Mouse (Mus musculus): ENCODE data around the gene Fam240a. TPM values are rescaled to one million over a fixed set of nuclear protein-coding genes. Genes with fewer than 3 reads are reported as not detected.
A peak's percentile ranks its signal among the peaks of the same experiment; 100 is the strongest.

The Fam240a gene
- polyA plus RNA-seq, 1 experiment, result not detected

DNA sequence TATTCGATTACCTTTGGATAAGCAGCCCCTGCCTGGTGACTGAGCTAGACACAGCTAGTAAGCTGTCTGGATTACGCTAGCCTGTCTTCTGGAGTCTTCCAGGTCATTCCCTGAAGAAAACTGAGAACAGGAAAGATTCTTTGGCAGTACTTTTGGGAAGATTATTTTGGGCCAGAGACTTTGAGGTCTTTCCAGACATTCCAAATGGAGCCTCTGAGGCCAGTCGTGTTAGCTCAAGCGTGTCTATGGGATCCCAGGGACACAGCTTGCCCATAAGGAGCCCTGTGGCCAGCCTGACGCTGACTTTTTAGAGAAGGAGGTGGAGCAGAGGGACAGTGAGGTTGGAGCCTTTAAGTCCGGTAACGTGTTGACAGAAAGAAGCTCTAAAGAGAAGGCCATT lies 19.3 kb upstream of the Fam240a start:
- Histone ChIP-seq H3K4me3 (replicated peaks; ENCODE audit: control insufficient read depth, low read depth, low read length) (no peak overlapping the region), H3K4me1 (ENCODE audit: control insufficient read depth, insufficient read depth, low read length) (no peaks in the 10 kb centered on the region), H3K27ac (ENCODE audit: control insufficient read depth, insufficient read depth, low read depth, low read length, poor library complexity) (no peak overlapping the region)
- 82% methylated on average over 7 of the region's 7 CpGs for WGBS
- TF ChIP-seq CTCF (IDR thresholded peaks at IDR 0.05; ENCODE audit: control insufficient read depth, insufficient read depth, low read length), result no peak
- no peak for TF ChIP-seq POLR2A (IDR thresholded peaks at IDR 0.05; ENCODE audit: borderline replicate concordance, control insufficient read depth, low read depth, low read length)

DNA sequence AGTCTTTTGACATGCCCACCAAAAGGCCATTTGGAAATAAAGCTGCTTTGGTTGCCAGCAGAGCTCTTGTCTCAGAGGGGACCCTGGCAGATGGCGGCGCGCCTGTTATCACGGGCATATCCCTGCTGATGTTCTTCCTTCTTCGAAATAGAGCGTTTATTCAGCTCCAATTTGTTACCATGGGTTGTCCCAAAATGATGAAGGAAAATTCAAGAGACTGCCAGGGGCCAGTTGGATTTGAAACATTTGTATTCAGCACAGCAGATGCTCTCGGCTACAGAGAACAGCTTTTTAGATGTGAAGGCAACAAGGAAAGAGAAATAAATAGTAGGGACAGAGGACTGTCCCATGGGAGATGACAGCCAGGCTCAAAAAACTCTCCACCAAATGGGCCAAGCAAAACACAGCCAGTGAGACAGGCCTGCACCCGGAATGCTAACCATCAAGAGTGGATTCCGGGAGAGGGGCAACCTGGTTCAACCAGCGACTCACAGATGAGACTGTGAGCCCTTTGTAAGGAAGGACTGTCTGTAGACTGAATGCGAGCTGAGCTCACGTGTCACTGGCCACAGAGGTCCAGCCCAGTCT lies 17.3 kb upstream of the Fam240a start:
- Histone ChIP-seq H3K4me1 (ENCODE audit: control insufficient read depth, insufficient read depth, low read length) (no peaks in the 10 kb centered on the region), H3K27ac (ENCODE audit: control insufficient read depth, insufficient read depth, low read depth, low read length, poor library complexity) (no peak overlapping the region), H3K4me3 (replicated peaks; ENCODE audit: control insufficient read depth, low read depth, low read length) (no peak overlapping the region)
- no peak for TF ChIP-seq CTCF (IDR thresholded peaks at IDR 0.05; ENCODE audit: control insufficient read depth, insufficient read depth, low read length)
- TF ChIP-seq POLR2A (IDR thresholded peaks at IDR 0.05; ENCODE audit: borderline replicate concordance, control insufficient read depth, low read depth, low read length), result no peak
- 85% methylated on average over 12 of the region's 12 CpGs for WGBS

DNA sequence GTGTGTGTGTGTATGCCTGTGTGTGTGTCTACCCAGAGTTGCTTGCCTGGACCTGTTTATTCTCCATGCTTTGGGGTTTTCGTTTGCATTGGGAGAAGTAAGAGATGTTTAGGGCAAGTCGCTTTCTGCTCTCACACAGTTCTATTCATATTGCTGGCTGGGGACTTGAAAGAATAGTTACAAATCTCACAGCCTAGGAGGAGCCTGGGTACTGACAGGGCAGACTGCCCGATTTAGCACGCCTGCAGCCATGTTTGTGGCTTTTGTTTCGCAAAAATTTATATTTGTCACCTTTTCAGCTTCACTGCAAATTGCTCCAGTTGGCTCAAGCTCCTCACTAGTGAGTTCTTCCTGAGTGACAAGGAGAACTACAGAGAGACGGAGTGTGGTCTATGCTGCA lies 14.9 kb upstream of the Fam240a start:
- H3K27ac ChIP-seq (ENCODE audit: control insufficient read depth, insufficient read depth, low read depth, low read length, poor library complexity), result no peak overlapping the region
- TF ChIP-seq CTCF (IDR thresholded peaks at IDR 0.05; ENCODE audit: control insufficient read depth, insufficient read depth, low read length), result no peak
- no peak for TF ChIP-seq POLR2A (IDR thresholded peaks at IDR 0.05; ENCODE audit: borderline replicate concordance, control insufficient read depth, low read depth, low read length)
- H3K4me1 ChIP-seq (ENCODE audit: control insufficient read depth, insufficient read depth, low read length), result no peaks in the 10 kb centered on the region
- no peak overlapping the region for H3K4me3 ChIP-seq (replicated peaks; ENCODE audit: control insufficient read depth, low read depth, low read length)
- 45% methylated on average over 6 of the region's 6 CpGs for WGBS

DNA sequence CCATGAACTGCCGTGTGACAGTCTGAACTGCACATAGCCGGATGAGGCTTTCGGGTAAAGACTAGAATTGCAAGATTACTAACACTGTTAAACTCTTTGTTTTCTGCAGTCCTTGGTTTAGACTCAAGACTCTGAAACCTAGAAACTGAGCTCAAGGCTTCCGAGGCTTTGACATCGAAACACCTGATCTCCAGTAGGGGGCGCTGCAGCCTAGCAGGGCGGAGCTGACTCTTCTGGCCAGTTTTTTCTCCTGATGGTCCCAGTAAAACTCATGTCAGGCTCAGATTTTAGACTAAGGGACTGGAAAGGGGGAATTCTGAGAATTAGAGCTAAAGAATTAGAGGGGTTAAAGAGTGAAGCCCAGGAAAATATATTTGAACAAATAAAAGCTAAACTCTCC lies 6.1 kb upstream of the Fam240a start:
- 16% methylated on average over 7 of the region's 7 CpGs for WGBS

DNA sequence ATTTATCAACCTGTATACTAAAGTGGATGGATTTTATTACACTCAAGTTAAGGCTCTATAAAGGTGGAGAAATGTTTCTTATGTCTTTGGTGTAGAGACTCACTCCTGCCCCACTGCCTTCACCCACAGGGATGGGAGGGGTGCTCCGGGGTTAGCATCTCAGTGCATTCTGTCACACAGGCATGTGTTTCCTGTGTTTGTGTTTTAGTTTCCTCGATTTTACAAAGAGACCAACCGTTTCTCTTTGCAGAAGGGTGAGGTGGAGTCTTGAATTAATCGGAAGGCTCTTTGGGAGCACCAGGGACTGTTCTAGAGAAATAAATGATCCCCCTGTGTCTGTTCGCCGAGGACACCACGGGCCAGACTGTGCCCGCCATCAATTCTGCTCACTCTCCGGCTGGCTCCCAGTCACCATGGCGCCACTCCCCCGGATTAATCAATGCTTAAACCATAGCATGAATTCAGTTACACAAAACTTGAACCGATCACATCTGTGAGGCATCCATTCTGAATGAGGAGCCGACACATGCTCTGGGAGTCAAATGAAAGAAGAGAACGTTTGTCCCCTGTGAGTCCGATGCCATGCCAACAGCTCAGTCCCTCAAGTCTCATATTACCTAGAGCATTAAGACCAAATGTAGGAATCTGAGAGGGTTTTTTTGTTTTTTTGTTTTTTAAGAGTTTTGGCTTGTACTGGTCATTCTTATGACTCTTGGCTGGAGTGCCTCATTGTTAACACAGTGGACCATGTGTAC lies 4.2 kb upstream of the Fam240a start:
- 50% methylated on average over 15 of the region's 15 CpGs for WGBS
- Histone ChIP-seq H3K27ac (ENCODE audit: control insufficient read depth, insufficient read depth, low read depth, low read length, poor library complexity) (no peak overlapping the region), H3K4me3 (replicated peaks; ENCODE audit: control insufficient read depth, low read depth, low read length) (no peak overlapping the region), H3K4me1 (ENCODE audit: control insufficient read depth, insufficient read depth, low read length) (no peaks in the 10 kb centered on the region; the same call in 1 of the 2 replicates)
- TF ChIP-seq CTCF (IDR thresholded peaks at IDR 0.05; ENCODE audit: control insufficient read depth, insufficient read depth, low read length) (no peak), POLR2A (IDR thresholded peaks at IDR 0.05; ENCODE audit: borderline replicate concordance, control insufficient read depth, low read depth, low read length) (no peak)

More for the DNA sequence above, 6.1 kb upstream of the Fam240a start:
- H3K4me1 ChIP-seq (ENCODE audit: control insufficient read depth, insufficient read depth, low read length), result no peaks in the 10 kb centered on the region
- H3K27ac ChIP-seq (ENCODE audit: control insufficient read depth, insufficient read depth, low read depth, low read length, poor library complexity), result no peak overlapping the region
- H3K4me3 ChIP-seq (replicated peaks; ENCODE audit: control insufficient read depth, low read depth, low read length), result no peak overlapping the region
- peak; percentile 84 for TF ChIP-seq CTCF (IDR thresholded peaks at IDR 0.05; ENCODE audit: control insufficient read depth, insufficient read depth, low read length)
- TF ChIP-seq POLR2A (IDR thresholded peaks at IDR 0.05; ENCODE audit: borderline replicate concordance, control insufficient read depth, low read depth, low read length), result no peak

DNA sequence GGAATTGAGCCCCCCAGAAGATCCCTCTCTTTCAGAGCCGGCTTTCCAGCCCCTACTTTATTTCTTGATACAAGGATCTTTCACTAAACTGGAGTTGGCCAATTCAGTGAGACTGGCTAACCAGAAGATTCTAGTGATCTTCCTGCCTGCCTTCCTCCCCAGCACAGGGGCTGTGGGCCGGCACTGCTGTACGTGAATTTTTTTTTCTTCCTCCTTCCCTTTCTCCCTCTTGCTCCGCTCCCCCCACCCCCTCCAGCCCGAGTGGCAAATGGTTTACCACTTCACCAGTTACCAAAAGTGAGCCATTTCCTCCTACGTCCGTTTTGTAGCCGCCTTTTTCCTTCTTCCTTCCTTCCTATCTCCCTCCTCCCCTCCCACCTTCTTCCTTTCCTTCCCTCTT lies 1.2 kb downstream of the Fam240a start:
- 9% methylated on average over 8 of the region's 8 CpGs for WGBS
- Histone ChIP-seq H3K4me1 (ENCODE audit: control insufficient read depth, insufficient read depth, low read length) (no peaks in the 10 kb centered on the region; the same call in 1 of the 2 replicates), H3K4me3 (replicated peaks; ENCODE audit: control insufficient read depth, low read depth, low read length) (no peak overlapping the region), H3K27ac (ENCODE audit: control insufficient read depth, insufficient read depth, low read depth, low read length, poor library complexity) (no peak overlapping the region)
- TF ChIP-seq CTCF (IDR thresholded peaks at IDR 0.05; ENCODE audit: control insufficient read depth, insufficient read depth, low read length), result no peak
- TF ChIP-seq POLR2A (IDR thresholded peaks at IDR 0.05; ENCODE audit: borderline replicate concordance, control insufficient read depth, low read depth, low read length), result no peak

DNA sequence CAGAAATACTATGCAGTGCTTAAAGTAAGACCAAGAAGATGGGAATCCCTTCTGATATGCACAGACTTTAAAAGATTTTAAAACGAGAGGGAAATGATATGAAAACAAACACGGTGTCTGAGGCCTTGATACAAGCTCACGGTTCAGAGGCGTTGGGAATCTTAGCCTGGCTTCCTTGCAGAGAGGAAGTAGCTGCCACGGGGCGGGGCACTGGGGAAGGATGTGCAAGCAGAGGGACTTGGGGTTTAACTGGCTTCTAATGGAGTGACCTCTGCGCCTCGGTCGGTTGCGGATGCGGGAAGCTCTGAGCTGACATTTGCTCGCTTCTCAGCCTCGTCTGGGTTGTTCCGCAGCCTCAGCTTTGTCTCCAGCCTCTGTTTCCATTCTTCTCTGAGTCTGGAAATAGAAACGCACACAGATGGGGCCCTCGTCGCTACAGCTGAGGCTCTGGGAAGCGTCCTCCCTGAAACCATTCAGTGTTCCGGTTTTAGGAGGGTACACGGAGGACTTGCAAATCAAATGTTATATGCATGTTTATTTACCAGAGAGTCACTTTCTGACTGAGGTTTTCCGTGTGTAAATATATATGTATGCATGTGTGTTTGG lies 1.9 kb downstream of the Fam240a start:
- H3K4me3 ChIP-seq (replicated peaks; ENCODE audit: control insufficient read depth, low read depth, low read length), result no peak overlapping the region
- H3K4me1 ChIP-seq (ENCODE audit: control insufficient read depth, insufficient read depth, low read length), result no peaks in the 10 kb centered on the region; the same call in 1 of the 2 replicates
- H3K27ac ChIP-seq (ENCODE audit: control insufficient read depth, insufficient read depth, low read depth, low read length, poor library complexity), result no peak overlapping the region
- TF ChIP-seq CTCF (IDR thresholded peaks at IDR 0.05; ENCODE audit: control insufficient read depth, insufficient read depth, low read length), result no peak
- no peak for TF ChIP-seq POLR2A (IDR thresholded peaks at IDR 0.05; ENCODE audit: borderline replicate concordance, control insufficient read depth, low read depth, low read length)
- WGBS, result 73% methylated on average over 21 of the region's 21 CpGs

DNA sequence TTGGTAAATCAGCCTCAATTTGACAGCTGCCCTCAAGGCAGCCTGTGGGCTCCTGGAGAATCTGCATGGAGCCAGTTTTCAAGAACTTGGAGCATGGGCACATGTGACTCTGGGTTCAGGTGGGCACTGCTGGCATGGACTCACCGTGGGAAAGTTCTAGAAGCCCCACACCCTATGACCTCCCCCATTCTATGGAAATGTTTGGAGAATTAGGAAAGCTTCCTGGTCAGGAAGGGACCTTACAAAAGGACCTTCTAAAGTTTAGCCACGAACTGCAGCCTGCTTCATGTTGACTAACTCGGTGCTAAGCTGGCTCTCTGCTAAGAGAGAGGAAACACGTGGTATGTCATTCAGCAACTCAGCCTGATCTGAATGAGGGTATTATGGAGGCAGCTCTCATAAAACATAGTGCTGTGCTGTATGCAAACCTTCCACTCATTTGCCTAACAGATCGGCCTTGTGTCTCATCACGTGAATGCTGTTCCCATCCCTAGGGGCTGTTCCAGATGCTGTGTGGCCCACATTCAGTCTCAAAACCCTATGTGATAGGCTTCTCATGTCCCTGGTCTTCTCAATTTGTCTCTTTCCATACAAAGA lies 7.2 kb downstream of the Fam240a start:
- 38% methylated on average over 6 of the region's 6 CpGs for WGBS
- Histone ChIP-seq H3K27ac (ENCODE audit: control insufficient read depth, insufficient read depth, low read depth, low read length, poor library complexity) (no peak overlapping the region), H3K4me3 (replicated peaks; ENCODE audit: control insufficient read depth, low read depth, low read length) (no peak overlapping the region), H3K4me1 (ENCODE audit: control insufficient read depth, insufficient read depth, low read length) (no peaks in the 10 kb centered on the region)
- TF ChIP-seq CTCF (IDR thresholded peaks at IDR 0.05; ENCODE audit: control insufficient read depth, insufficient read depth, low read length), result no peak
- TF ChIP-seq POLR2A (IDR thresholded peaks at IDR 0.05; ENCODE audit: borderline replicate concordance, control insufficient read depth, low read depth, low read length), result no peak
